Mouse (Mus musculus) small intestine, adult 2 months (tissue): ENCODE measurements around the gene Sspo. TPM values are rescaled to one million over a fixed set of nuclear protein-coding genes. Genes with fewer than 3 reads are reported as not detected.

Experiments
- H3K27ac ChIP-seq: fragments of 200-500 bp; 2 replicates; pipeline ENCODE4 v1.5.1; 2012; ENCODE audit warnings: low read depth, low read length, control low read depth, inconsistent platforms; ENCODE audit not compliant: insufficient read depth
- H3K27me3 ChIP-seq: fragments of 200-500 bp; 2 replicates; pipeline ENCODE4 v1.6.1; 2012; ENCODE audit warnings: mild to moderate bottlenecking, moderate library complexity, low read length, inconsistent platforms; ENCODE audit not compliant: control insufficient read depth, insufficient read depth
- H3K36me3 ChIP-seq: fragments of 200-500 bp; 2 replicates; pipeline ENCODE4 v1.6.1; 2012; ENCODE audit warnings: mild to moderate bottlenecking, low read length, control low read depth, inconsistent platforms; ENCODE audit not compliant: control insufficient read depth, insufficient read depth
- H3K4me1 ChIP-seq: fragments of 200-500 bp; 2 replicates; pipeline ENCODE4 v1.6.1; 2012; ENCODE audit warnings: low read length, inconsistent platforms, mixed read lengths; ENCODE audit not compliant: control insufficient read depth, insufficient read depth, insufficient read length
- H3K4me3 ChIP-seq: fragments of 200-500 bp; 2 replicates; pipeline ENCODE4 v1.5.1; 2012; ENCODE audit warnings: low read depth, mild to moderate bottlenecking, control low read depth, inconsistent platforms, low read length, moderate library complexity
- CTCF ChIP-seq: fragments of 200-500 bp; IDR thresholded peaks from 2 replicates; pipeline ENCODE4 v1.5.1; 2012; ENCODE audit warnings: low read depth, mild to moderate bottlenecking, control low read depth, inconsistent platforms, low read length, moderate library complexity, mixed read lengths; ENCODE audit not compliant: insufficient replicate concordance, insufficient read length; ENCODE audit errors: extremely low read depth
- POLR2A ChIP-seq: fragments of 200-500 bp; IDR thresholded peaks from 2 replicates; pipeline ENCODE4 v1.6.1; 2012; ENCODE audit warnings: low read depth, mild to moderate bottlenecking, control low read depth, inconsistent platforms, low read length, moderate library complexity
- WGBS: fragments of 180-500 bp; shearing (Covaris S2); methylation state at CpG from one replicate; pipeline ENCODE4 v1.1.7; 2018; 5-methylcytosine and 5-hydroxymethylcytosine counted together
- polyA plus RNA-seq: library from polyadenylated mRNA; depleted of rRNA; stranded (reverse); fragments of >200 nt; gene quantifications from 2 replicates; pipeline ENCODE4 v1.2.3, GENCODE M21; 2012; rRNA removed

The Sspo gene
- polyA plus RNA-seq, 1 experiment, result 3.0 TPM

GRCm38 (mm10) chr6:48542631-48543030, 94.6 kb downstream of the Sspo start:
- H3K27ac ChIP-seq, result peak overlapping the region; percentile 73
- WGBS, result 65% methylated on average over 3 of the region's 3 CpGs
- TF ChIP-seq CTCF, result no peak
- no peak for TF ChIP-seq POLR2A

DNA sequence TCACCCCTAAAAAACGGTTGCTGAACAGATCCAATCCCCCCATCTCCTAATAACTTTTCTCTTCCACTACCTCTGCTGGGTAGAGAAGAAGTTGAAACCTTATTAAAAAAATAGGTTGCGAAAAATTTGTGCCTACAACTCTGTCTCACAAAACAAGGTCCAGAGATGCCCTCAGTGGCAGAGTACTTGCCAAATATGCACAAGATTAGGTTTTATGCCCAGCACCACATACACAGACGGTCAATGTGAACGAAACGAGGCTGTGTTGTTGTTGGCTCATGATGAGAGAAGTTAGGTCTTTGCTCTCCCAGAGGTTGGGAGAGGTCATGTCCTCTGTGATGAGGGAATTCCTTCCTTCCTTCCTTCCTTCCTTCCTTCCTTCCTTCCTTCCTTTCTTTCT, 97.2 kb downstream of the Sspo start:
- no peaks in the 10 kb centered on the region for H3K36me3 ChIP-seq
- TF ChIP-seq CTCF (no peak), POLR2A (no peak)
- H3K4me3 ChIP-seq, result no peak overlapping the region
- no peak overlapping the region for H3K27ac ChIP-seq
- WGBS, result 74% methylated on average over 5 of the region's 5 CpGs
- H3K4me1 ChIP-seq, result peaks cover 20% of the 10 kb centered on the region
- no peaks in the 10 kb centered on the region for H3K27me3 ChIP-seq

More at GRCm38 (mm10) chr6:48542631-48543030, 94.6 kb downstream of the Sspo start:
- Histone ChIP-seq H3K27me3 (no peaks in the 10 kb centered on the region), H3K4me3 (no peak overlapping the region), H3K36me3 (no peaks in the 10 kb centered on the region), H3K4me1 (peaks cover 23% of the 10 kb centered on the region)

DNA sequence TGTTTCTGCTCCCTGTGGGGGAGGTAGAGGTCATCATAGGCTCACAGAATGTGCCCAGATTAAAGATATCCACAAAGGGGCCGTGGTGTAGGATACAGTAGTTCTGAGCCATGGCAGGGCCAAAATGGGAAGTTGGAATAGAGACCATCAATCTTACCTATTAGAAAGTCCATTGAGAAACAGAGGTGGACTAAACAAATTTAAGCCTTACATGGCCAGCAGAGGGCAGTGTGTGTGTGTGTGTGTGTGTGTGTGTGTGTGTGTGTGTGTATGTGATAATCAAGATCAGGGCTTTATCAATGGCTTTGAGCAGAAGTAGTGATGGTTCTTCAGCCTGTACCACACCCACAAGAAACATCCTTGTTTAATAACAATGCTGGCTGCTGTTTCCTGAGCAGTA, 98.2 kb downstream of the Sspo start:
- H3K4me1 ChIP-seq, result peaks cover 17% of the 10 kb centered on the region; the same call in 1 of the 2 replicates
- no peak overlapping the region for H3K4me3 ChIP-seq
- no peaks in the 10 kb centered on the region for H3K27me3 ChIP-seq
- WGBS, result 32% methylated on average over 1 of the region's 1 CpGs
- H3K27ac ChIP-seq, result no peak overlapping the region
- TF ChIP-seq POLR2A (no peak), CTCF (no peak)
- H3K36me3 ChIP-seq, result no peaks in the 10 kb centered on the region

- no peak overlapping the region for H3K27ac ChIP-seq
These were observed 98.8 kb downstream of the Sspo start for GRCm38 (mm10) chr6:48546858-48547257.

DNA sequence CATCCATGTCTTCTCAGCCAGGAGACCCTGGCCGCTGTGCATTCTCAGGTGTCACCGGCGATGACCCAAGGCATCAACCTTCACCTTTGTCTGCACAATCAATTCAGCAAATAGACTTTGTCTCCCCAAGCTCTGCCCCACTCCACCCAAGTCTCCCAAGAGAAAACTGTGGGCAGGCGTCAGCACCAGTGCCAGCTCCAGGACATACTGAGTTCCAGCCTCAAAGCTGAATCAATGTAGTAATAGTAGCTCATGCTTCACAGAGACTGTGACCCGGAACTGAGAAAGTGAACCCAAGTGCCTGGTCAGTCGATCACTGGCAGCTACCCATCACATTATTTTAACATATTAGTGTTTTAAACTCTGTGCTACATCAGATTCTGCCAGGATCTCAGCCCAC, 100.3 kb downstream of the Sspo start:
- Histone ChIP-seq H3K4me3 (no peak overlapping the region), H3K4me1 (no peaks in the 10 kb centered on the region), H3K27ac (no peak overlapping the region), H3K27me3 (no peaks in the 10 kb centered on the region), H3K36me3 (no peaks in the 10 kb centered on the region)
- WGBS, result 66% methylated on average over 6 of the region's 6 CpGs
- TF ChIP-seq CTCF, result no peak
- no peak for TF ChIP-seq POLR2A

More at GRCm38 (mm10) chr6:48546858-48547257, 98.8 kb downstream of the Sspo start:
- Histone ChIP-seq H3K4me1 (peaks cover 11% of the 10 kb centered on the region; the same call in 1 of the 2 replicates), H3K4me3 (no peak overlapping the region), H3K27me3 (no peaks in the 10 kb centered on the region), H3K36me3 (no peaks in the 10 kb centered on the region)
- WGBS, result 57% methylated on average over 4 of the region's 4 CpGs
- no peak for TF ChIP-seq POLR2A
- no peak for TF ChIP-seq CTCF

Other genes starting within 250 kb of the Sspo start
- gene Krba1, start 52.6 kb upstream of the Sspo start, polyA plus RNA-seq, result 4.4 and 13.5 TPM in 2 replicates
- 12.4 and 24.7 TPM in 2 replicates for gene Zfp467, start 2.4 kb upstream of the Sspo start, polyA plus RNA-seq
- gene Atp6v0e2, start 89.4 kb downstream of the Sspo start, polyA plus RNA-seq, result 11.8 and 26.3 TPM in 2 replicates
- 8.7 and 12.4 TPM in 2 replicates for gene Lrrc61, start 106.6 kb downstream of the Sspo start, polyA plus RNA-seq
- gene Rarres2, start 124.6 kb downstream of the Sspo start, polyA plus RNA-seq, result 28.4 and 39.8 TPM in 2 replicates
- gene Gm45021, start 141.4 kb downstream of the Sspo start, polyA plus RNA-seq, result not detected in 2 replicates
- 8.1 and 10.2 TPM in 2 replicates for gene Repin1, start 145.7 kb downstream of the Sspo start, polyA plus RNA-seq
- not detected in 2 replicates for gene Gm44965, start 145.7 kb downstream of the Sspo start, polyA plus RNA-seq
- gene Zfp775, start 153.8 kb downstream of the Sspo start, polyA plus RNA-seq, result 1.9 and 3.1 TPM in 2 replicates
- gene AI854703, start 178.5 kb downstream of the Sspo start, polyA plus RNA-seq, result 0.43 and 0.96 TPM in 2 replicates
- gene Gimap8, start 199.0 kb downstream of the Sspo start, polyA plus RNA-seq, result 0.72 and 1.5 TPM in 2 replicates
- gene Gimap9, start 227.9 kb downstream of the Sspo start, polyA plus RNA-seq, result 0.27 and 0.62 TPM in 2 replicates
- gene Gimap4, start 236.3 kb downstream of the Sspo start, polyA plus RNA-seq, result 4.3 and 9.3 TPM in 2 replicates